Mouse (Mus musculus): ENCODE measurements around the gene Wee1. TPM values are rescaled to one million over a fixed set of nuclear protein-coding genes. Genes with fewer than 3 reads are reported as not detected.
A peak's percentile ranks its signal among the peaks of the same experiment; 100 is the strongest.
"Not testable (repeated sequence)": the region's sequence is repeated elsewhere in the genome, so short reads cannot be mapped to it uniquely, and the experiment has no call there.

Wee1 gene
- 15.9 and 17.0 TPM in 2 replicates for polyA plus RNA-seq (2015; fragmentation: Nextera tagmentation; extraction: Ambion mirVana)

GRCm38 (mm10) chr7:110121516-110122288 is at the start of gene Wee1:
Gene Wee1 (plus strand): TSS chr7:110122046.
- peak; percentile 98 for DNase-seq (ENCODE audit: low spot score)

GRCm38 (mm10) chr7:110078168-110078567 is 43.7 kb upstream of the Wee1 start:
- DNase-seq (ENCODE audit: low spot score) = no peak

GRCm38 (mm10) chr7:110083386-110084165 is 38.3 kb upstream of the Wee1 start:
- peak; percentile 67 for DNase-seq (ENCODE audit: low spot score)

GRCm38 (mm10) chr7:110085217-110085616 is 36.6 kb upstream of the Wee1 start:
- DNase-seq (ENCODE audit: low spot score) = no peak

- DNase-seq (ENCODE audit: low spot score) = no peak
Measured at GRCm38 (mm10) chr7:110087914-110088313, 33.9 kb upstream of the Wee1 start.

- DNase-seq (ENCODE audit: low spot score) = no peak
Measured at GRCm38 (mm10) chr7:110091670-110092069, 30.2 kb upstream of the Wee1 start.

- DNase-seq (ENCODE audit: low spot score) = no peak
Measured at GRCm38 (mm10) chr7:110096332-110096731, 25.5 kb upstream of the Wee1 start.

GRCm38 (mm10) chr7:110097106-110097793 is 24.6 kb upstream of the Wee1 start:
- DNase-seq (ENCODE audit: low spot score) = no peak

- no peak for DNase-seq (ENCODE audit: low spot score)
Measured at GRCm38 (mm10) chr7:110100854-110101253, 21.0 kb upstream of the Wee1 start.

- DNase-seq (ENCODE audit: low spot score) = no peak
Measured at GRCm38 (mm10) chr7:110101266-110101665, 20.6 kb upstream of the Wee1 start.

GRCm38 (mm10) chr7:110105041-110105440 is 16.8 kb upstream of the Wee1 start:
- no peak for DNase-seq (ENCODE audit: low spot score)

GRCm38 (mm10) chr7:110106633-110107032 is 15.2 kb upstream of the Wee1 start:
- peak; percentile 9 for DNase-seq (ENCODE audit: low spot score)

GRCm38 (mm10) chr7:110108524-110108923 is 13.3 kb upstream of the Wee1 start:
- DNase-seq (ENCODE audit: low spot score) = not testable (repeated sequence)

GRCm38 (mm10) chr7:110108967-110109610 is 12.8 kb upstream of the Wee1 start:
- peak; percentile 66 for DNase-seq (ENCODE audit: low spot score)

GRCm38 (mm10) chr7:110110061-110110656 is 11.7 kb upstream of the Wee1 start:
- no peak for DNase-seq (ENCODE audit: low spot score)

- no peak for DNase-seq (ENCODE audit: low spot score)
Measured at GRCm38 (mm10) chr7:110114699-110115098, 7.1 kb upstream of the Wee1 start.

- no peak for DNase-seq (ENCODE audit: low spot score)
Measured at GRCm38 (mm10) chr7:110116731-110117291, 5.0 kb upstream of the Wee1 start.

- DNase-seq (ENCODE audit: low spot score) = no peak
Measured at GRCm38 (mm10) chr7:110118448-110118847, 3.4 kb upstream of the Wee1 start.

GRCm38 (mm10) chr7:110120157-110120784 is 1.6 kb upstream of the Wee1 start:
- no peak for DNase-seq (ENCODE audit: low spot score)

GRCm38 (mm10) chr7:110121162-110121515 is 707 bp upstream of the Wee1 start:
- no peak for DNase-seq (ENCODE audit: low spot score)

Data from thymus, postnatal 0 days (tissue).